Mouse (Mus musculus) adrenal gland, adult 18-20 months (tissue): ENCODE measurements around the gene Bfar. TPM values are rescaled to one million over a fixed set of nuclear protein-coding genes. Genes with fewer than 3 reads are reported as not detected.
"Not testable (repeated sequence)": the region's sequence is repeated elsewhere in the genome, so short reads cannot be mapped to it uniquely, and the experiment has no call there.

Experiments used
- DNase-seq, 2 experiments: peaks; one replicate each; pipeline ENCODE4 v3.0.0; 2021 to 2022; ENCODE audit warnings: low spot score in 2 of 2
- long read RNA-seq, 2 experiments: library from polyadenylated mRNA; stranded (forward); transcript quantifications; one replicate each; pipeline ENCODE4 v2.0.0; 2021
- total RNA-seq, 2 experiments: library from RNA; stranded (reverse); gene quantifications; 1 replicate in 1 of 2; 2 replicates in 1 of 2; pipeline ENCODE4 v1.2.3; 2021

Gene Bfar
- 10 to 100 TPM; 41.8 to 46.6 TPM for total RNA-seq
- long read RNA-seq, experiment 1, transcript Bfar-201 (8 exons, 3,003 nt), result major isoform, 43 of 58 reads
- long read RNA-seq, experiment 1, partial matches to known transcripts, result 8 of 58 reads
- long read RNA-seq, experiment 1, other reads (novel, unspliced or antisense), result 7 of 58 reads
- long read RNA-seq, experiment 2, transcript Bfar-201 (8 exons, 3,003 nt), result major isoform, 94 of 126 reads
- long read RNA-seq, experiment 2, partial matches to known transcripts, result 28 of 126 reads
- long read RNA-seq, experiment 2, other reads (novel, unspliced or antisense), result 4 of 126 reads

DNA sequence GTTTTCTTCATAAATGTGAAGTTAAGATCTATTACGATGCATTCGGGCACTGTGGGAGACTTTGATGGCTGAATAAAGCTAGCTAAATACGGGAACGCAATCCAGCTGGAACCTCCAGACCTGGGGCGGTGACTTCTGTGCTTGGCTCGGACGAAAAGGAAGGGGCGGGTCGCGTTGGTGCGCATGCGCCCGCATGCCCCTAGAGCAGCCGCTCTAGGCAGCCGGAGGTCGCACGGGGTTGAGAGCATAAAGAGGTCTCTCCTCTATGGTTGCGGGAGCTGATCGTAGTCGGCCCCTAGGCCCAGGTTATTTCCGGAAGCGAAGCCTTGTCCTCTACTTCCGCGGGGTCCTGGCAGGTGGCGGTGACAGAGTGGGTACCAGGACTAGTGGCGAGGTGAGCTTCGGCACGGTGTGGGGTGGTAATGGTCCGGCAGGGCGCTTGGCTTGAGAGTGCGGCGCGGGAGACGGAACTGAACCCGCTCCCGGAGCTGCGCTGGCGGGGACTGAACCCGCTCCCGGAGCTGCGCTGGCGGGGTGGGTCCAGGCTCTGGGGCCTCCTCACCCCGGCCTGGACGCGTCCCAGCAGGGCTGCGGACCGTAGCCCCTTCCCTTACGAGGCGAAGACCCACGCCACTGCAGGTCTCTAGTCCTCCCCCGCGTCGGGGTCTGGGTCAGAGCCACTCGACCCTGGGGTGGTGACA lies at the start of gene Bfar, which contains the start of gene 3110001I22Rik:
Bfar (plus strand) TSS at position 174 of the 701 bp plus-strand sequence.
3110001I22Rik (plus strand) TSS at position 245 of the 701 bp plus-strand sequence.
- peak; percentile 82 to 84 for DNase-seq

DNA sequence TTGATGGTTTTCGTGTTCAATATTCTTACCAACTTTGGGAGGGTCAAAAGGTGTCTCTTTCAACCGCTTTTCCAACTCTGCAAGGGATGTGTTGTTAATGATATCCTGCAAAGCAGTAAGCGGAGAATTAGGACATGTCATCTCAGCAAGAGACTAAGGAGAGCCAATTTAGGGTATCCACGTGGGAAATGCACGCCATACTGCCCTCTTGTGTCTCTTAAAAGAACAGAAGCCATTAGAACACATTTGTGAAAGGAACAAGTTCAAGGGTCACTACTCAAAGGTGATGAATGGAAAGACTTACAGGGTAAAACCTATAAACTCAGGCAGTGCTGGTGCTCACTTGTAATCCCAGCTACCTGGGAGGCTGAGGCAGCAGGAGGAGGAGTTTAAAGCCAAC lies 43.3 kb upstream of the Bfar start:
- DNase-seq, result no peak

DNA sequence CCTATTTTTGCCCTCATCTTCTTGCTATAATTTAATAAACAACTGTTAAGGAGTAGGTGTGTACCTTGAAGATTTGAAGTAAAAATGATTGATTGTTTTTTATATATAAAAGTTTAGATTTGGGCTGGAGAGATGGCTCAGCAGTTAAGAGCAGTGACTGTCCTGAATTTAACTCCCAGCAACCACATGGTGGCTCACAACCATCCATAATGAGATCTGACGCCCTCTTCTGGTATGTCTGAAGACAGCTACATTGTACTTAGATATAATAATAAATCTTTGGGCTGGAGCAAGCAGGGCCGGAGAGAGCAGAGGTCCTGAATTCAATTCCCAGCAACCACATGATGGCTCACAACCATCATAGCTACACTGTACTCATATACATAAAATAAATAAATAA lies 33.5 kb upstream of the Bfar start:
- not testable (repeated sequence) for DNase-seq

DNA sequence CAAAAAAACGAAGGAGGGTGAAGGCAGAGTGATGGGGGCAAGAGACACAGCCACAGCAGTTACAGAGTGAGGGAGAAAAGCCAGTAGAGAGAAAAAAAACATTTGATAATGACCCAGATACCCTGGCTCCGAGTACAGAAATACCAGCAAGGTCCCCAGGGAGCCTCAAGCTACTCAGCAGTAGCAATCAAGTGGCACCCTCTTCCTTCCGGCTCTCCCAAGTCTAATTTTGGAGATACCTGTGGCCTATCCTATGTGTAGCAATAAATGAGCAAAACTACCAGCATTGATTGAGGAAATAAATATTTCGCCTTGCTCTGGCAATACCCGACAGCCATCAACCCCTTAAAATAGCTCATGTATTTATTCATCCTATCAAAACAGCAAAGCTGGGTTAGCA lies 32.1 kb upstream of the Bfar start:
- no peak for DNase-seq

DNA sequence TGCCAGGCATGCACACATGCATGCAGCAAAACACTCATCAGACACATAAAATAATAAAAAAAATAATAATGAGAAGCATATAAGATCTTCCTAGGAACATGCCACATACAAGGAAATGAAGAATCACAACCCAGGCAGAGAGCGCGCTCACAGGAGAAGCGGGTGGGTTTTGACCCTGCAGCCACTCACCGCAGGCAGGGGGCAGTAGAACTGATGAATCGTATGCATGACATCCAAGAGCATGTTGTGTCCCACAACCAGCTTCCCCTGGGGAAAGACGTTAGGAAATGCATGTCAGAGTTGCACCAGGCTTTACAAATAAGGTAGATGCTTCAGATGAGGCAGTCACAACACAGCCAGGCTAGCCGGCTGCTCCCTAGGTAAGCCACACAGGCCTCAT lies 31.6 kb upstream of the Bfar start:
- DNase-seq, result no peak

DNA sequence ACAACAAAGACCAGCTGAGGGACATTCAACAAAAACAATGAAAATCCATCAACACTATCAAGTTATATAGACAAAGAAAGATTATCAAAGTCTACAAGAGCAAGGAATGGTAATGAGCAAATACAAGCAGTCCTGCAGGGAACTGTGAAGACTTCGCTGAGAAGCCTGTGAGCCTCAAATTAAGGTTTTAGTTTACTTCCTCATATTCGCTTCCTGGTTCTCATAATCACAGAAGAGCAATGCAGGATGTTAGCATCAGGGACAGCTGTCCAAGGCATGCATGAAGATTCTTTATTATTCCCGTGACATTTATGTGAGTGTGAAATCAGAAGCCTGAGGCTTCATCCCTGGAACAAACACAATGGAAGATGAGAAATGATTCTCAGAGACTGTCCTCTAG lies 27.2 kb upstream of the Bfar start:
- no peak for DNase-seq

DNA sequence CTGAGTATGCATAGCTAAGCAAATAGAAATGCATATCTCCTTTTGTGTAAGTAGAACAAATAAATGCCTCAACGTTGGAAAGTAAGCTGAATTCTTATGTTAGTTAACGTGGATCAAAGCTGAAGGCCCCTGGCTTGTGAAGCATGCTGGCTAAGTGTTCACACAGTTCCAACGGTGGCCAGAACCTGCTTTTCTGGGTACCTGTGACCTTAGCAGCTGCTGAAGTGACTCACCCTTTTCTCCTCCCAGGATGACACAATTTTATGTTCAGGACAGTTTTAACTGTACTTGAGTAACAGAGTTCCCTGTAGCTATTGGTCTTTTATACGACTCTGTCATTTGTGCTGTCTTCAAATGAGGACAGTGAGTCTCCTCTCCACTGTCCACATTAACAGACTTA lies 25.7 kb upstream of the Bfar start:
- no peak for DNase-seq

DNA sequence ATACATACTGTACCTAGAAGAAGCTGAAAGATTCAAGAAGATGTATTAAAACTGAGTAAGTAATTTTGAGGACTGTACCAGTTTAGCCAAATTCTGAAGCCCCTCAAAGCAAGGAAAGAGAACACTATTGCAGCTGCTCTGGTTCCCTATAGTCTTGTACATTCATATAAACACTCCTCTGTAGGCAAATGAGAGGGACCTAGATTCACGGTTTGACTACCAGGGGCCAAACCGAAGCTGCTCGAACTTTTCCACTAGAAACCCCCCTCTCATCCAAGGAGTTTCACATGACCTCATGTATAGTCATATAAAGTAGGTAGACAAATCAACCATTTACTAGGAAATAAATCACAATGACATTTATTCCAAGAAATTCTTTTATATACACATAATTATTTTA lies 12.8 kb upstream of the Bfar start:
- DNase-seq, result no peak

DNA sequence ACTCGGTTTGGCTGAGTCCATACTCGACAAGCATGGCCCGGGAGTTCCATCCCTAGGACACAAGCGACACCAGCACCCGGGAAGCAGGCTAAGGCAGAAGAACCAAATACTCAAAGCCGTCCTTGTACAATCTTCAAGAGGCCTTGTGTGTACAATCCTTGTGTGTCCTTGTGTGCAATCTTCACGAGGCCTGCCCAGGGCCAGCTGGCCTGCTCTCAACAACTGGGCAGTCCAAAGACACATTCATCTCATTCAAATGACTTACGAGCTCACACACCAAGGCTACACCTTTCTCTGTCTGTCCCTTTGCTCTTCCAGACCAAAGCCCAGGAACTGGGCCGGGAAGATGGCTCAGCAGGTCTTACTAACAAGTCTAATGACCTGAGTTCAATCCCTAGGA lies 10.9 kb upstream of the Bfar start:
- DNase-seq, result peak in 1 of 2 experiments; percentile 28

DNA sequence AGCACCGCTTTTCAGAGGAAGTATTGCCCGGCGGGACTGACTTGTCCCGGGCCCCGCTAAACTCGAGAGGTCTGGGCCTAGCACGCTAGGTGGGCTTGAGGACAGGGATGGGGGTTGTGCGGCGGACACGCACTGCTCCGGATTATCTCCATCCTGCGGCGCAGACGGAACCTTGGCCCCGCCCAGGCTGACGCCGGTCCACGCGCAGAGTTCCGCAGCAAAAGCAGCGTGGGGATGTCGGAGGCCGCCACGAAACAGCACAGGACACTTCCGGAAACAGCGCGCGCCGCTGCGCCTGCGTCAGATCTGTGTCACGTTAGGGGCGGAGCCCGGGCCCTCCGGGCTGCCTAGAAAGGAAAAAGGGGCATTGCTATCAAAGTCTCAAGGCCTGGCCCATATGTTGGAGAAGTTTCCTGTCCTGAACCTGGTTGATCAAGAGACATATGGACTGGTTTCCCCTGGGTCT lies 3.7 kb upstream of the Bfar start, which contains the start of gene Parn:
Parn (minus strand) TSS at position 293 of the 466 bp plus-strand sequence.
- peak; percentile 92 to 93 for DNase-seq

DNA sequence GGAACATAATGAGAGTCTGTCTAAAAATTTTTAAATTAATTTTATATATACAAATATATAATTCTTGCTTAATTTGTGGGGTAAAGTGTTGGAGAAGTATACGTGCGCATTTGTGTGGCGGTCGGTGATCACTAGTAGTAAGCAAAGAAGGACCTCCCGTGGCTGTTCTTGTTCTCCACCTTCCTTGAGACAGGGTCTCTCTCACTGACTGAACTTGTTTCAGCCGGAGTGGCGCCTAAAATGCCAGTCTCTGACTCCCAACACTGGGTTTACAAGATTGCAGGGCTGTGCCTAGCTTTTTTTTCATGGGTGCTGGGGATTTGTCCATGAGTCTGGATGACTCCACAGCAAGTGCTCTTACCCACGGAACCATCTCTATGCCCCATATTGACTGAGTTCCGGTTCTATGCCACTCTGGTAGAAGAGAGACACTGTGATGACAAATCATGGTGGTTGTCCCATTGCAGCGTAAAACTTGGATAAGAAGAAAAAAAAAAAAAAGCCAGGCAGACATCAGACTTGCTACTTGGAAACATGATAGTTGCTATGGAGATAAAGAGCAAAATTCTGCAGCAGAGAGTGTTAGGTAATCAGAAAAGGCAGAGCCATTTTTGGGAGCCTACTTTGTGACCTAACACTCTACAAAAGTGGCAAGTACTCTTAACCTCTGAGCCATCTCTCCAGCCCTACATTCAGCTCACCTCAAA lies 3.1 kb upstream of the Bfar start:
- no peak for DNase-seq

DNA sequence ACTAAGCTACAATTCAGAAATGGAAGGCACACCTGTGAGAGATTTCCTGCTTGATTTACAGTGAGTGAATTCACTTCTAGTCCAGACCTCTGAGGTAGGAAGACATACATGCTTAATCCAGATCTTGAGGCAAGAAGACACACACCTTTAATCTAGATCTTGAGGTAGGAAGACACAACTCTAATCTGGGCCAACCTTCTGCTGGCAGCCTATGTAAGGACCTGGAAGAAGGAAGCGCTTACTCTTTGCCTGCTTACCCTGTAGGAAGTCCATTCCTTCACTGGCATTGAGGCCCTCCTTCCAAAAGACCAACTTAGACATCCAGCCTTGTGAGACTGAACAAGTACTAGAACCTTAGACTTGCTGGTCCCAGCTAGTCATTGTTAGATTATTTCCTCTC lies 2.4 kb upstream of the Bfar start:
- no peak for DNase-seq

DNA sequence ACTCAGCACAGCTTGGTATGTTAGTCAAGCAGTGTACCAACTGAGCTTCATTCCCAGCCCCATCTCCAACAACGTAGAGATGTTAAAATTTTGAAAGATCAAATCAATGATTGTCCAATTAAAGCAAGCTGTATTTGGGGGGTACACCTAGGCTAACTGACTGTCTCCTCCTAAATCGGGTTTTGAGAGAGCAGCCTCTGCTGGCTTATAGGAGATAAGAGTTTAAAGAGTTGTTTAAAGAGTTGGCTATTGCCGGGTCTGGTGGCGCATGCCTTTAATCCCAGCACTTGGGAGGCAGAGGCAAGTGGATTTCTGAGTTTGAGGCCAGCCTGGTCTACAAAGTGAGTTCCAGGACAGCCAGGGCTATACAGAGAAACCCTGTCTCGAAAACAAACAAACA lies 762 bp upstream of the Bfar start:
- DNase-seq, result not testable (repeated sequence)

DNA sequence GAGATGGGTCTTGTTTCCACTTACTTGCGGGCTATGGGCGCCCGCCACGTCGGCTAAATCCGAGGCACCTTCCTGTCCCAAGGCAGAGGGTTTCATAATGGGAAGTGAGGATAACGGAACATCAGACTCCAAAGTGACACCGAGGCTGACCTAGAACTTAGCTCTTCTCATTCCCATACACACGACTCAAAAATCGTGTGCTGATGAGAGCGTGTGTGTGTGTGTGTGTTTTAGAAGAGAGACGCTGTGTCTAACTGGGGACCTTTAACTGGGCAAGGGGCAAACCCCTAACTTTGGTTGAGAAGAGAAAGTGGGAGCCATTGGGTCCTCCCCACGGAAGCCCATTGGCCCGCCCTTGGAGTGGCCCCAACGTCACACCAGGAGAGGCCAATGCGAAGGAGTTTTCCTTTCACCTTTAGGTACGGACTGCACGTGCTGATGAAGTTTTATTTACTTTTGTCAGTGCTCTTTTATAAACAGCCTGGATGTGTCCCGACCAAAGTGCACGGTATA lies 784 bp downstream of the Bfar start:
- DNase-seq, result peak; percentile 61 to 65

DNA sequence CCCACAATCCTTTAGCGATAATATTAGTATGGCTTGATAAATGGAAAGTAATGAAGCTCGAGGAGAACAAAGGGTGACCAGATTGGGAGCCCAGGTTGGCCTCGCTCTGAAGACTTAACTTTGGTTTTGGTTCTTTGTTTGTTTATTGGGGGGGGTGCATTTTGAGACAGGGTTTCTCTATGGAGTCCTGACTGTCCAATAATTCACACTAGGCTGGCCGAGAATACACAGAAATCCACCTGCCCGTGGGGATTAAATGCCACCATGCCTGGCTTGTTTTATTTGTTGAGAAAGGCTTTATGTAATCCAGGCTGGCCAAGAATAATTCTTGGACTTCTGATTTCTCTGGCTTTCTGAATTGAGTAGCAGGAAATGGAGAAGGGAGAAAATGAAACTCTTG lies 1.5 kb downstream of the Bfar start:
- DNase-seq, result no peak

DNA sequence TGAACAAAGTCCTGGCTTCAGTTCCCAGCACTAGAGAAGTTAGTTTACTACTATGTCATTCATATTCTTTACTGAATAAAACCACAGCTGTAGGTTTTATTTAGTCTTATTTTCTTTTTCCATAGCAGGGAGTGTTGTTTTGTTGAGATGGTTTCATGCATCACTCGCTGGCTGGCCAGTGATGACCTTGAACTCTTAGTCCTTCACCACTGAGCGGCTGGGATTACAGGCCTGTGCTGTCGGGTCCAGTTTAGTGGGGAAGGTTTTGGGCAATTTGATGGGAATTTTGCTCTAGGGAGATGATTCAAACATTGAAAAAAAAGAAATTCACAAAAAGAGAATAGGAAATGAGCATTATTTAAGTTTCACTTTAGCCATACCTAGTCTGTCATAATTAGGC lies 2.9 kb downstream of the Bfar start:
- DNase-seq, result no peak

DNA sequence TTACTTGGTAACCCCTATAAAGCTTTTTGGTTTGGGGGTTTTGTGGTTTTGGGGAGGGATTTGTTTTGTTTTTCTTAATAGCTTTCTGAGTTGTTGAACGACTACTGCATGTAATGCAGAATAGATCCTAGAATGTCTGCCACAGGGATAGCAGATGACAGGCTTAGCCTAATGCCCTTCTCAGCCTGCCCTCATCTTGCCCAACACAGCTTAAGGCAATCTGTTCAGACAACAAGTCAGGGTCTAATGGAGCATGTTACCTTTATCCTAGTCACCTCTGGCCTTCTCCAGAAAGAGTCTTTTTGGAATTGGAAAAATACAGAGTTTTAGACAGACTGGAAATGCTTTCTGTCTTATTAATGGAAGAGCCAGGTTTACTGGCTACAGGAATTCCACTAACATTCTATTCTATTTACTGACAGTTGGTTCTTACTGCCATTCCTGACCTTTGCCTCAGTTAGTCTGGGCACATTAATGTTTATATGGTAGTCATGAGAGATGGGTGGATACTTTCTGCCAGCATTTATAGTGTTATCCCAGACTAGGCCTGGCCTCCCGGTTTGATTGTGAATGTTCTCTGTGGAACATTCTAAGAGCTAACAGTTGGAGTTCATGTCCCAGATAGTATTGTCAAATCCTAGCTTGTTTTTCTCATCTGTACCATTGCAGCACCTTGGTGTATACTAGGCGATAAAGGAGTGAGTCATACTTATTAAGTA lies 7.1 kb downstream of the Bfar start:
- no peak for DNase-seq

DNA sequence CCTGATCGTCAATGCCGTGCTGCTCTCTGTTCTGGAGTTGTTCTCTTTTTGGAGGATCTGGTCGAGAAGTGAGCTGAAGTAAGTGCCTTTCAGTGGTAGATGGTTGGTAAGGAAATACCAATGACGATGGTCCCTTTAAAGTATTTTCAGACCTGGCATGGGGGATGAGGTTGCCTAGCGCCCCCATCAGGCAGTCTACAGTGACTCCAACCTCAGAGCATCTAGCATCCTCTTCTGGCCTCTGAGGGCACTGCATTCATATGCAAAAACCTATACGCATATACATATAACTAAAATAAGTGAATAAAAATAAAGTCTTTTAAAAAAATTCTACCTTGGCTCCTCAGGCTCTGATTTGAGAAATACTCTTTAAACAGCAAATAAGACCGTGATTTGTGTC lies 27.3 kb downstream of the Bfar start:
- DNase-seq, result no peak

DNA sequence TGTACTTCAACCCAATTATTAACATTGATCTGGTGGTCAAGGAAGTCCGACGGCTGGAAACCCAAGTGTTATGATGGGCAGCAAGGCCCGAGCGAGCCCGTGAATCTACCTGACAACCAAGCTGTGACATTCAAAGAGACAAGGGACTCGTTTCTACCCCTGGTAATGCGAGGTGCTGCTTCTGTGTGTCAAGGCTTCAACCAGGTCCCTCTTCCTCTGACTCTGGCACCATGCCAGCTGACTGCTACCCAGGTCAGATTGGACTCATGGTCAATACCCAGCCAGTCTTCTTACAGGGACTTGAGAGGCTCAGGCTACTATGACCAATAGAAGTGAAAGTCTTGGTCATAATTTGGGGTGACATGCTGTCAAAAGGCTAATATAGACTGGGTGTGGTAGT lies 30.5 kb downstream of the Bfar start:
- peak in 1 of 2 experiments; percentile 25 for DNase-seq

DNA sequence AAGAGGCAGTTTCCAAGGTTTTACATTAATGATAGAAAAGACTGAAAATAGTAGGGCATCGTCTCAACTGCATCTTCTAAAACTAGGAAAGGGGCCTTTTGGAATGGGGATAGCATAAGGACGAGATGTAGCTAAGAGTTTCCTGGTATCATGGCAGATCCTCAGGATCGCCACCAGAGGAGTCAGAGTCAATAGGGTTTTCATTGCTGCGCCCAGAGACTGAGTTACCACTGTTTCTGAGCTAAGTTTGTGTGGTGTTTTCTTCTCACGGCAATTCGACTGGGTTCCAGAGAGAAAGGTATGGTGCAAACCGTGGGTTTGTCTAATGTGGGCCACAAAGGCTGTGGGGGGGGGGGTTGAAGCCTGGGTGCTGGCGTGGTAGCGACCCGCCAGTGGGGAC lies 33.0 kb downstream of the Bfar start:
- no peak for DNase-seq

DNA sequence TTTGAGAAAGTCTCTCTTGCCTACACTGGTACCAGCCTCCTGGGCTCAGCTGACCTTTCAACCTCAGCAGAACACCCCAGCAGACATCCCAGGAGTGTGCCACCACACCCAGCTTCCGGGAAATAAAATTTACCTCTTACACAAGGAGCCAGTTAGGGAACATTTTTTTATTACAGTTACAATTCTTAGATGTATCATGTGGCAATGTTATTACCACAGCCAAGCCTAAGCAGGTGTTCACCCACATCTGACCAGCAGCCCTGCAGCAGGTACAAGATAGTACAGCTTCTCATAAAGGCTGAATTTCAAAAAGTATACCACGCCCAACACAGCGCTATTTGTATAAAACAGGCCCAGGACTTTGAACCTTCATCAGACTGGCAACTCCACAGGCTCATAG lies 43.3 kb downstream of the Bfar start:
- no peak for DNase-seq
